Mouse (Mus musculus): ENCODE results near the gene Pphln1. TPM values are rescaled to one million over a fixed set of nuclear protein-coding genes. Genes with fewer than 3 reads are reported as not detected.

Pphln1 gene
- polyA plus RNA-seq, 1 experiment = 33.7 TPM

DNA sequence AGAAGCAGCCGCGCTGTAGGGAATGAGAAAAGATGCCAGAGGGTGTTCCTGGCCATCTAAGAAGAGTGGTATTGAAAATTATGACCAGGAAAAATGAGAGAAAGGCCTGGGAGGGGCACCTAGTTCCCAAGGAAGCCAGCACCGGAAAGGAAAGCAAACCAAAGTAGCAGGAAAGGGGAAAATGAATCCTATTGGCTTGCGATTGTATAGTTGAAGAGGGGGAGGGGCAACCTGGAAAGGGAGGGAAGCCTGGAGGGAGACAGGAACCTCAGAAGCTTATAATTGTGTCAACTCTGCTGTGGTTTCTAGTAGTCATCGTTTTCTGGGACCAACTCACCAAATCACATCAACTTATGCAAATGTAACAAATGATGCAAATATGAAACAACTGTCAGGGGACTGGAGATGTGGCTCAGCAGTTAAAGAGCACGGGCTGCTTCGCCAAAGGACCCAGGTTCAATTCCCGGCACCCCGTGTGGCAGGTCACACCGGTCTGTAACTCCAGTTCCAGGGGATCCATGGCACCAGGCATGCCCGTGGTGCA lies 118.9 kb downstream of the Pphln1 start:
- no peaks in the 10 kb centered on the region for H3K36me3 ChIP-seq (ENCODE audit: control insufficient read depth, insufficient read depth, low read length)
- TF ChIP-seq POLR2A (IDR thresholded peaks at IDR 0.05; ENCODE audit: control insufficient read depth, low read depth, low read length) = no peak
- no peak for TF ChIP-seq CTCF (IDR thresholded peaks at IDR 0.05; ENCODE audit: control insufficient read depth, insufficient read depth, insufficient replicate concordance, low read depth, low read length)
- H3K27me3 ChIP-seq (ENCODE audit: control insufficient read depth, insufficient read depth, low read length) = no peaks in the 10 kb centered on the region
- peaks cover 5% of the 10 kb centered on the region for H3K4me1 ChIP-seq (ENCODE audit: control insufficient read depth, insufficient read depth, low read length)
- no peak overlapping the region for H3K27ac ChIP-seq (ENCODE audit: control insufficient read depth, insufficient read depth, low read depth, low read length)
- no peak overlapping the region for H3K4me3 ChIP-seq (ENCODE audit: control insufficient read depth, low read depth, low read length)

DNA sequence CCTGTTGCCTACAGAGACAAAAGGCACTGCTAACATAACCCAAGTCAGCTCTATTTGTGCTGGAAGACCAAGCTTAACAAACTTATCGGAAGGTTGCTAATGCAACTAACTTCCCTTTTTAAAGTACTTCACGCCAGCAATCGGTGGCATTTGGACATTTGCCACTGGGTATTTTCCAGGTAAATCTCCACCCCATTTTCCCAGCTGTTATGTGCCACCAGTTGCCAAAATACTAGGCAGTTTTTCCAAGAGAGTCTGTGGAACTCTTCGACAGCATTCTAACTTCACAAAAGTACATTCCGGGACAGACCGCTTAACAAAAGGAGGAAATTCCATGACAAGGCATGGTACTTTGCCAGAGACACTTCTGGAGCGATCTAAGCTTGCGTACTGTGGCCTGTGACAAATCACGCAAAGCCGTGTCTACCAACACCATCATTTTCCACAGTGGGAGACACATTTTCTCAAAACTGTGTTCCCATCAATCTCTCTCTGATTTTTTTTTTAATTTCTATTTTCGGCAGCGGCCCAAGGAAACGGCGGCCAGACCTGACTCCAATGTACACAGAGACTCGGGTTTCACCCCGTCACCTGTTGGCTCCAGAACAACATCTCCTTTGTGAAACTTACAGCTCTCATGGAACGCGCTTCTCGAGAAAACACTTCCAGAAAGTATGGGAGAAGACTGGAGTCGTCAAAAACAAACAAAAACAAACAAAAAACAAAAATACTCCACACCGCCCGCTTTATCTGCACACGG lies 120.2 kb downstream of the Pphln1 start:
- Histone ChIP-seq H3K27me3 (ENCODE audit: control insufficient read depth, insufficient read depth, low read length) (no peaks in the 10 kb centered on the region), H3K4me1 (ENCODE audit: control insufficient read depth, insufficient read depth, low read length) (peaks cover 5% of the 10 kb centered on the region), H3K36me3 (ENCODE audit: control insufficient read depth, insufficient read depth, low read length) (no peaks in the 10 kb centered on the region), H3K27ac (ENCODE audit: control insufficient read depth, insufficient read depth, low read depth, low read length) (peak overlapping the region; percentile 46), H3K4me3 (ENCODE audit: control insufficient read depth, low read depth, low read length) (peak overlapping the region; percentile 87)
- TF ChIP-seq POLR2A (IDR thresholded peaks at IDR 0.05; ENCODE audit: control insufficient read depth, low read depth, low read length) (no peak), CTCF (IDR thresholded peaks at IDR 0.05; ENCODE audit: control insufficient read depth, insufficient read depth, insufficient replicate concordance, low read depth, low read length) (no peak)

DNA sequence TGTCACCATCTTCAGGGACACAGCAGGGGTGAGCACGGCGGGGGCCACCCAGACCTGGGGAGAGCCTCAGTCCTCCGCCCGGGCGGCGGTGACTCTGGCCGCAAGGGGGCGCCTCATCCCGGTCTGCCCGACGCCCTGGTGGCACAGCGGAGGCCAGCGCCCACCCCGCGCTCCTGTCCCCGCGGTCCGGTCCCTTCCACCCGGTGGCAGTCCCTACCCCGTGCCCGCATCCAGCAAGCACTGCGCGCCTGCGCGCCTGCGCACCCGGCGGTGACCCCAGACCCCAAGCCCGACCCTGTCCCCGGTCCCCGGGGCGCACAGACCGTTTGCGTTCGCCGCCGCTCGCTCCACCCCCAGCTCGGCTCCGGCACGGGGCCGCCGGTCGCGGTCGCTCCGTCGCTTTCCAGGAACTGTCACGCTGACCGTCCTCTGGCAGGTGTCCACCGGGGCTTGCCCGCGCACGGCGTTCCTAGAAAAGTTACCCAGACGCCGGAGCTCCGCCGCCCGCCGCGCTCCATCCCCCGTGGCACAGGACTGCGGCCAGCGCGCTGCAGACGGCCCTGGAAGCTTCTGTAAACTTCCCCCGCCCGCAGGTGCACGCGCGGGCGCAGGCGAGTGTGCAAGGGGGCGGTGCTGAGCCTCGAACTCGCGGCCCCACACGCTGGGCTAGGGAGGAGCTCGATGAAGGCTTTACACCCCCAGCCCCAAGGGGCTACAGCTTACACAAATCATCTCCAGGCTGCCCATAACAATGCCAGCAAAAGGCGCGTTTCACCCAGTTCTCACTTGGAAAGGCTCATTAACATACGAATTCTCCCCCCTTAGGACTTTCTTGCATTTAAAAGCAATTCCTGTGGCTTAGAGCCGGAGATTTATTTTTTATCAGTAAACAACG lies 121.0 kb downstream of the Pphln1 start:
- TF ChIP-seq POLR2A (IDR thresholded peaks at IDR 0.05; ENCODE audit: control insufficient read depth, low read depth, low read length) (no peak), CTCF (IDR thresholded peaks at IDR 0.05; ENCODE audit: control insufficient read depth, insufficient read depth, insufficient replicate concordance, low read depth, low read length) (peak; percentile 62)
- peaks cover 5% of the 10 kb centered on the region for H3K4me1 ChIP-seq (ENCODE audit: control insufficient read depth, insufficient read depth, low read length)
- no peaks in the 10 kb centered on the region for H3K27me3 ChIP-seq (ENCODE audit: control insufficient read depth, insufficient read depth, low read length)
- peak overlapping the region; percentile 87 for H3K4me3 ChIP-seq (ENCODE audit: control insufficient read depth, low read depth, low read length)
- H3K36me3 ChIP-seq (ENCODE audit: control insufficient read depth, insufficient read depth, low read length) = no peaks in the 10 kb centered on the region
- peak overlapping the region; percentile 79 for H3K27ac ChIP-seq (ENCODE audit: control insufficient read depth, insufficient read depth, low read depth, low read length)

DNA sequence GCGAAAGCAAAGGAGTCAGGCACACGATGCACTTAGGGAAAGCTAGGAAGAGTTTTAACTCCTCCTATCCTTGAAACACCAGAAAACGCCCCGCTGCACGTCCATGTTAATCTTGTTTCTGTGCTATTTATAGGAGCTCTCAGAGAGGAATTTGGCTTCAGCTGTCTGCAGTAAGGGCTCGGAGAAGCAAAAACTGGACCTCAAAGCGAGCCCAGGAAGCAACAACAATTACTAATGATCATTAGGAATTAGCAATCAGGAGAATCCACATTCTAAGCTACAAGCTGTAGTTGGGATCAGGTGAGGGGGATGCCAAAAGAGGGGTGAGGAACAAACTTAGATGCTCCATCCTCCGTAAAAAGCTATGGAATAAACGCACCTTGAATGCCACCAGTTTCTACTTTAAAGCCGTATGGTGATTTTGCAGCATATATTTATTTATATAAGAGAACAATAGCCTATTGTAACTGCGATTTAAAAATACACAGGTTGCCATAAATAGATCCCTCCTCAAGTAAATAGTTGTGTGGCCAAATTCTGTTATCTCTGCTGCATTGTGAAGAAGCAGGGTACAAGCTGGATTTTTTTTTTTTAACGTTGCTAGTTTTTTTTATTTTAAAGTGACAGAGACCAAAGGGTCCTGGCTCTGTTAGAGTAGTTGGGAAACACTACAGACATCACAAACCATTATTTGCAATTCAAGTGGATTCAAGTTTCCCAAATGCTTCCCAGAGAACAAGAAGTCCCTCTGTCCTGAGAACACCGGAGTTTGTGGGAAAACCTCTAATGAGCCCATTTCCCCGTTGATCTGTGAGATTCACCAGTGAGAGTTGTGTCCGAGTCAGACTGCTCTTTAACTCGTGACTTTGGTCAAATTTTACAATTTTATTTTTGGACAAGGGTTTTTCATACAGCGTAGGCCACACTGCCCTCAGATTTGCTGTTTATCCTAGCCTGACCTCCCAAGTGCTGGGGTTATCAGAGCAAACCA lies 122.0 kb downstream of the Pphln1 start:
- no peak for TF ChIP-seq CTCF (IDR thresholded peaks at IDR 0.05; ENCODE audit: control insufficient read depth, insufficient read depth, insufficient replicate concordance, low read depth, low read length)
- no peak for TF ChIP-seq POLR2A (IDR thresholded peaks at IDR 0.05; ENCODE audit: control insufficient read depth, low read depth, low read length)
- H3K4me3 ChIP-seq (ENCODE audit: control insufficient read depth, low read depth, low read length) = peak overlapping the region; percentile 87; the same call in 1 of the 2 replicates
- peaks cover 5% of the 10 kb centered on the region for H3K4me1 ChIP-seq (ENCODE audit: control insufficient read depth, insufficient read depth, low read length)
- H3K36me3 ChIP-seq (ENCODE audit: control insufficient read depth, insufficient read depth, low read length) = no peaks in the 10 kb centered on the region
- peak overlapping the region; percentile 88 for H3K27ac ChIP-seq (ENCODE audit: control insufficient read depth, insufficient read depth, low read depth, low read length)
- H3K27me3 ChIP-seq (ENCODE audit: control insufficient read depth, insufficient read depth, low read length) = no peaks in the 10 kb centered on the region

DNA sequence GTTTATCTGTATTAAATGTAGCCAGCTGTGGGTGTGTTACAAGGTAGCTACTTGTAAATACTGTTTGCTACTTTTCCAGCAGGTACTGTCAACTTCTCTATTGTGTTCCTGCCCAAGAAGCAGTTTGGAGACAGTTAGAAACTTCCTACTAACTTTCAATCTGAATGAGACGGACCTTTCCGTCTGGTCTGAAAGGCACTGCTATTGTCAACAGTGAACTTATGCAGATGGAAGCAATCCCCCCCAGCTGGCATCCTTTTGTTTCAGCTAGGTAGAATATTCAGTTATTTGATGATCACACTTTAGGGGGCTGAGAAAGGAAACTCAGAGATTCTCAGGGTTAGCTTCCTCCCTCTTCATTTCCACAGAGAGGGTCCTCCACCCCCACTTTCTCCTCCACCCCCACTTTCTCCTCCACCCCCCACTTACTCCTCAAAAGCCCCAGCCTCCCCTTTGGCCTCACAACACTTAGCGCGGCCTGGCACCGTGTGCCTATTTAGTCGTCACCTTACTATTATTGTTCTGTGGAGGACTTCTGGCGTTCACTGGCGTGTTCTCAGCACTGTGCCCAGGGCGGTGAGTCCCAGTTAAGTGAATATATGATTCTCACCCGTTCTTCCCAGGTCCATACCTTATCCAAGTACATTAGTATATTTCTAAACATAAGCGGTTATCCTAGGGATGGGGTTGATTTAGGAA lies 123.1 kb downstream of the Pphln1 start:
- no peak overlapping the region; the same call in 1 of the 2 replicates for H3K27ac ChIP-seq (ENCODE audit: control insufficient read depth, insufficient read depth, low read depth, low read length)
- TF ChIP-seq CTCF (IDR thresholded peaks at IDR 0.05; ENCODE audit: control insufficient read depth, insufficient read depth, insufficient replicate concordance, low read depth, low read length) = no peak
- no peak for TF ChIP-seq POLR2A (IDR thresholded peaks at IDR 0.05; ENCODE audit: control insufficient read depth, low read depth, low read length)
- peaks cover 5% of the 10 kb centered on the region for H3K4me1 ChIP-seq (ENCODE audit: control insufficient read depth, insufficient read depth, low read length)
- no peaks in the 10 kb centered on the region for H3K27me3 ChIP-seq (ENCODE audit: control insufficient read depth, insufficient read depth, low read length)
- no peaks in the 10 kb centered on the region for H3K36me3 ChIP-seq (ENCODE audit: control insufficient read depth, insufficient read depth, low read length)
- H3K4me3 ChIP-seq (ENCODE audit: control insufficient read depth, low read depth, low read length) = no peak overlapping the region

DNA sequence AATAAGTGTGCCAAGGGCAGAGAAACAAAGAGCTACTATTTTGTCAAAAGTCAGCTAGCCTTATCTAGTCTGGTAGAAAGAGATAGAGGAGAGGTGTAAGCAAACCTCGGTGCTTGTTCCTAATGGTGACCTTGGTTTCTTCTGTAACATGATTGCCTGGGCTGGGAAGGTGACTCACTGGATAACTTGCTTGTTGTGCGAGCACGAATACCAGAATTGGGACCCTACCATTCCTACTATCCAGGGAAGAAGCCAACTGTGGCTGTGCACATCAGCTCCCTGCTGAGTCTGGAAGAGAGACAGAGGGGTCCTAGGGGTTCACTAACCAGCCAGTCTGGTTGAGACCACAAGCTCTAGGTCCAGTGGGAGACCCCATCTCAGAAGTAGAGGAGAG lies 123.6 kb downstream of the Pphln1 start:
- Histone ChIP-seq H3K4me3 (ENCODE audit: control insufficient read depth, low read depth, low read length) (no peak overlapping the region), H3K4me1 (ENCODE audit: control insufficient read depth, insufficient read depth, low read length) (peaks cover 5% of the 10 kb centered on the region), H3K27me3 (ENCODE audit: control insufficient read depth, insufficient read depth, low read length) (no peaks in the 10 kb centered on the region), H3K36me3 (ENCODE audit: control insufficient read depth, insufficient read depth, low read length) (no peaks in the 10 kb centered on the region), H3K27ac (ENCODE audit: control insufficient read depth, insufficient read depth, low read depth, low read length) (peak overlapping the region; percentile 39)
- TF ChIP-seq POLR2A (IDR thresholded peaks at IDR 0.05; ENCODE audit: control insufficient read depth, low read depth, low read length) (no peak), CTCF (IDR thresholded peaks at IDR 0.05; ENCODE audit: control insufficient read depth, insufficient read depth, insufficient replicate concordance, low read depth, low read length) (no peak)
